Mouse (Mus musculus): Measurements from ENCODE around the gene Zswim3.

GRCm38 (mm10) chr2:164859155-164859554 lies 54.3 kb downstream of the Zswim3 start:
- TF ChIP-seq CTCF (IDR thresholded peaks at IDR 0.05; ENCODE audit: borderline replicate concordance, insufficient read depth, low read depth, low read length) (no peak), POLR2A (IDR thresholded peaks at IDR 0.05; ENCODE audit: borderline replicate concordance, insufficient read depth, low read length) (no peak)

All from cerebellum, adult 2 months (tissue).